Mouse (Mus musculus) brain, embryonic 14.5 days (tissue): Measurements from ENCODE around the gene Usf1.

Experiments
- CTCF ChIP-seq: fragments of 200-500 bp; IDR thresholded peaks from 2 replicates; pipeline ENCODE4 v1.5.1; 2012; ENCODE audit warnings: inconsistent platforms, mild to moderate bottlenecking, moderate library complexity, borderline replicate concordance; ENCODE audit not compliant: insufficient read depth, insufficient read length; ENCODE audit errors: extremely low read depth
- POLR2A ChIP-seq: fragments of 200-500 bp; IDR thresholded peaks from 2 replicates; pipeline ENCODE4 v1.6.1; 2012; ENCODE audit warnings: mild to moderate bottlenecking, inconsistent platforms, borderline replicate concordance; ENCODE audit not compliant: poor library complexity, insufficient read depth, insufficient read length, severe bottlenecking; ENCODE audit errors: extremely low read depth

- no peak for TF ChIP-seq CTCF
- no peak for TF ChIP-seq POLR2A
Measured at GRCm38 (mm10) chr1:171440025-171440725, 29.1 kb downstream of the Usf1 start.
